Mouse (Mus musculus): ENCODE measurements around the gene Nkx2-5. TPM values are rescaled to one million over a fixed set of nuclear protein-coding genes. Genes with fewer than 3 reads are reported as not detected.

Gene Nkx2-5
- total RNA-seq (2023): not detected

DNA sequence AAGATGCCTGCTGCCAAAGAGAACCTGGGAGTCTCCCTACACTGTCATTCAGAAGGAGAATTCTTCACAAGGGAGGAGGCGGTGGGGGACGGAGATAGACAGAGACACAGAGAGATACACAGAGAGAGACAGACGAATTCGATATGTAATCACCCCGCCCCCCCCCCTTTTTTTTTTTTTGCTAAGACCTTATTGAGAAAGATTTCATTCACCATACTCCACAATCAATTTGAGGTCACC lies at the start of gene Nkx2-5:
Gene Nkx2-5, minus strand, starts transcription at position 101 of the 240 bp plus-strand sequence.

Other genes with a start within 250 kb of the Nkx2-5 start
- gene Atp6v0e, start 181.8 kb downstream of the Nkx2-5 start, total RNA-seq (2023): 104 TPM
- 121 TPM for gene Crebrf, start 129.4 kb downstream of the Nkx2-5 start, total RNA-seq (2023)
- 28.6 TPM for gene Bnip1, start 63.9 kb downstream of the Nkx2-5 start, total RNA-seq (2023)
- 6.7 TPM for gene Kifc5b, start 72.1 kb upstream of the Nkx2-5 start, total RNA-seq (2023)
- gene Phf1, start 88.0 kb upstream of the Nkx2-5 start, total RNA-seq (2023): 112 TPM
- gene Cuta, start 94.6 kb upstream of the Nkx2-5 start, total RNA-seq (2023): 82.3 TPM
- gene Syngap1, start 96.2 kb upstream of the Nkx2-5 start, total RNA-seq (2023): 6.7 TPM
- 21.5 TPM for gene Zbtb9, start 128.2 kb upstream of the Nkx2-5 start, total RNA-seq (2023)
- 35.6 TPM for gene Bak1, start 184.0 kb upstream of the Nkx2-5 start, total RNA-seq (2023)
- 113 TPM for gene Itpr3, start 212.3 kb upstream of the Nkx2-5 start, total RNA-seq (2023)

Measured in CD8-positive naive resting alpha-beta T cell, adult 57 days (primary cell).